In the genomic region with DNA sequence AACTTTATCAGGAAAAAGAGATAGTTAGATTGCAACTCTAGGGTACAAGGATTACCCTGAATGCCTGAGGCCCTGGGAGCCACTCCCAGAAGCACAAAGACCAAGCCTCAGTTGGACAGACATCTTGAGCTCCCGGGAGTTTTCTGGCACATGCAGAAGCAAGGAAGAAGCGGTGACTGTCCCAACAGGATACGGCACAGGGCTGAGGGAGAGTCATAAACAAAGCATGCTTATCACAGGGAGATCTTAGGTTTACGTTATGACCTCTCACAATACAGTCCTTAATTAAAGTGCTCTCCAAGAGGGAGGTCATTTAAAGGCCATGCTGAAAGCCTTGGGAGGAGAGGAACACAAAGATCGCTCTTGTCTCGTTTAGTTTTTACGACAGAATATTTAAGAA, we compare ENCODE assay signal across 19 mouse cellular contexts.
A peak's percentile ranks its signal among the peaks of the same experiment; 100 is the strongest.
DNase-seq lines count a peak whose midpoint lies in the region; ATAC-seq and TF ChIP-seq lines count a peak whose summit lies in the region.
"Had no signal": no experiment of that assay in that cellular context is flagged by ENCODE, and none has a peak within 500 bp of the region (broad histone marks: within the 10 kb centered on the region; RNA-seq: fewer than 3 reads in every experiment).

No protein-coding gene starts in this region.

- DNase-seq in forebrain, embryonic 10.5 days (ENCODE audit: extremely low spot score, low spot score): no peak
- no peak for DNase-seq in forebrain, postnatal 0 days
- peak; percentile 10 to 44 for DNase-seq in lung, adult 18-20 months
- no peak for DNase-seq in lung, adult 2 months
- peak; percentile 61 for DNase-seq in lung, postnatal 25 days (ENCODE audit: low spot score)
- no peak for DNase-seq in layer of hippocampus, postnatal 14 days (ENCODE audit: low spot score in 2 of 2)
- DNase-seq in thymus, postnatal 36 days: no peak
- DNase-seq: cerebellum, adult 18-20 months; heart, adult 11 months; liver, postnatal 0 days; right cerebral cortex, postnatal 14 days had no signal

- no peaks in the 10 kb centered on the region for H3K36me3 ChIP-seq in forebrain, embryonic 10.5 days (replicated peaks)
- H3K36me3 ChIP-seq in forebrain, postnatal 0 days (ENCODE audit: insufficient read depth): no peaks in the 10 kb centered on the region
- no peaks in the 10 kb centered on the region for H3K36me3 ChIP-seq in intestine, embryonic 16.5 days (ENCODE audit: control insufficient read depth, insufficient read depth, low read length)
- H3K36me3 ChIP-seq: heart, embryonic 15.5 days; limb, embryonic 15.5 days; midbrain, embryonic 13.5 days had no signal

- peak overlapping the region; percentile 57 for H3K27ac ChIP-seq in forebrain, embryonic 10.5 days
- no peak overlapping the region for H3K27ac ChIP-seq in forebrain, postnatal 0 days (ENCODE audit: low read depth, low read length)
- no peak overlapping the region for H3K27ac ChIP-seq in intestine, embryonic 16.5 days (ENCODE audit: low read length)
- H3K27ac ChIP-seq: heart, embryonic 15.5 days; hindbrain, embryonic 14.5 days; left cerebral cortex, adult 2 months; limb, embryonic 15.5 days; midbrain, embryonic 13.5 days had no signal

- no peak for TF ChIP-seq CTCF in forebrain, postnatal 0 days (IDR thresholded peaks at IDR 0.05; ENCODE audit: low read depth)
- TF ChIP-seq CTCF in lung, adult 2 months (IDR thresholded peaks at IDR 0.05; ENCODE audit: insufficient read depth, low read length): no peak

- H3K9ac ChIP-seq in forebrain, postnatal 0 days: no peak overlapping the region
- no peak overlapping the region for H3K9ac ChIP-seq in intestine, embryonic 16.5 days (ENCODE audit: low read depth, low read length)
- H3K9ac ChIP-seq: heart, embryonic 15.5 days; hindbrain, embryonic 14.5 days; limb, embryonic 15.5 days; liver, postnatal 0 days; midbrain, embryonic 13.5 days had no signal

- peaks cover 12% of the 10 kb centered on the region for H3K4me1 ChIP-seq in forebrain, embryonic 10.5 days
- H3K4me1 ChIP-seq in forebrain, postnatal 0 days (ENCODE audit: insufficient read depth): no peaks in the 10 kb centered on the region
- no peaks in the 10 kb centered on the region for H3K4me1 ChIP-seq in lung, adult 2 months (ENCODE audit: control insufficient read depth, insufficient read depth, low read length)
- H3K4me1 ChIP-seq in intestine, embryonic 16.5 days (ENCODE audit: control insufficient read depth, insufficient read depth, low read length): no peaks in the 10 kb centered on the region; the same call in 1 of the 2 replicates
- H3K4me1 ChIP-seq: heart, embryonic 15.5 days had no signal

- H3K4me2 ChIP-seq in forebrain, postnatal 0 days (ENCODE audit: low read depth): no peak overlapping the region
- no peak overlapping the region for H3K4me2 ChIP-seq in intestine, embryonic 16.5 days (ENCODE audit: low read depth, low read length)
- H3K4me2 ChIP-seq: heart, embryonic 15.5 days; hindbrain, embryonic 14.5 days; limb, embryonic 15.5 days; midbrain, embryonic 13.5 days had no signal

- ATAC-seq in forebrain, postnatal 0 days: no peak
- ATAC-seq in intestine, embryonic 16.5 days: peak; percentile 64
- ATAC-seq: forebrain, embryonic 14.5 days; liver, postnatal 0 days; midbrain, embryonic 13.5 days had no signal

- no peak overlapping the region for H3K4me3 ChIP-seq in forebrain, embryonic 10.5 days
- no peak overlapping the region for H3K4me3 ChIP-seq in forebrain, postnatal 0 days (ENCODE audit: low read depth, low read length)
- no peak overlapping the region for H3K4me3 ChIP-seq in lung, adult 2 months (replicated peaks; ENCODE audit: extremely low read depth, low read depth, low read length)
- H3K4me3 ChIP-seq in intestine, embryonic 16.5 days (ENCODE audit: low read length): no peak overlapping the region
- H3K4me3 ChIP-seq: heart, embryonic 15.5 days; left cerebral cortex, adult 2 months; limb, embryonic 15.5 days; midbrain, embryonic 13.5 days had no signal

- 28% methylated on average over 7 of the region's 7 CpGs for WGBS in forebrain, embryonic 10.5 days
- 27% methylated on average over 7 of the region's 7 CpGs for WGBS in forebrain, postnatal 0 days
- 29% methylated on average over 7 of the region's 7 CpGs for WGBS in lung, adult 2 months
- 24% methylated on average over 7 of the region's 7 CpGs for WGBS in intestine, embryonic 16.5 days

- no peaks in the 10 kb centered on the region for H3K9me3 ChIP-seq in forebrain, embryonic 10.5 days
- no peaks in the 10 kb centered on the region for H3K9me3 ChIP-seq in forebrain, postnatal 0 days (ENCODE audit: low read length)
- no peaks in the 10 kb centered on the region for H3K9me3 ChIP-seq in intestine, embryonic 16.5 days (ENCODE audit: control insufficient read depth, low read length)
- H3K9me3 ChIP-seq: heart, embryonic 15.5 days; limb, embryonic 15.5 days; midbrain, embryonic 13.5 days had no signal

- no peak for TF ChIP-seq POLR2A in lung, adult 2 months (IDR thresholded peaks at IDR 0.05; ENCODE audit: borderline replicate concordance, extremely low read depth, low read depth, low read length)

- no peaks in the 10 kb centered on the region for H3K27me3 ChIP-seq in forebrain, embryonic 10.5 days (ENCODE audit: poor library complexity, severe bottlenecking)
- H3K27me3 ChIP-seq in forebrain, postnatal 0 days (ENCODE audit: insufficient read depth, low read length): no peaks in the 10 kb centered on the region
- no peaks in the 10 kb centered on the region for H3K27me3 ChIP-seq in intestine, embryonic 16.5 days (replicated peaks; ENCODE audit: control insufficient read depth, insufficient read depth, low read length)
- H3K27me3 ChIP-seq: CH12.LX; heart, embryonic 15.5 days; limb, embryonic 15.5 days; midbrain, embryonic 13.5 days had no signal

Comparison
In these comparisons a context has a peak if more than half of its experiments do, and no peak if none do; other contexts are left out.
1. DNase-seq: peak in lung, adult 18-20 months (2 of 2) and lung, postnatal 25 days (single experiment); none in forebrain, embryonic 10.5 days (single experiment), forebrain, postnatal 0 days (single experiment), lung, adult 2 months (single experiment), layer of hippocampus, postnatal 14 days (0 of 2) and thymus, postnatal 36 days (0 of 2).